Mouse (Mus musculus) spleen, adult 12 weeks (tissue): Measurements from ENCODE around the gene Nsd1.

Experiments
- DNase-seq: peaks from one replicate; pipeline ENCODE4 v3.0.0; 2022; ENCODE audit warnings: low spot score

Gene Nsd1

DNA sequence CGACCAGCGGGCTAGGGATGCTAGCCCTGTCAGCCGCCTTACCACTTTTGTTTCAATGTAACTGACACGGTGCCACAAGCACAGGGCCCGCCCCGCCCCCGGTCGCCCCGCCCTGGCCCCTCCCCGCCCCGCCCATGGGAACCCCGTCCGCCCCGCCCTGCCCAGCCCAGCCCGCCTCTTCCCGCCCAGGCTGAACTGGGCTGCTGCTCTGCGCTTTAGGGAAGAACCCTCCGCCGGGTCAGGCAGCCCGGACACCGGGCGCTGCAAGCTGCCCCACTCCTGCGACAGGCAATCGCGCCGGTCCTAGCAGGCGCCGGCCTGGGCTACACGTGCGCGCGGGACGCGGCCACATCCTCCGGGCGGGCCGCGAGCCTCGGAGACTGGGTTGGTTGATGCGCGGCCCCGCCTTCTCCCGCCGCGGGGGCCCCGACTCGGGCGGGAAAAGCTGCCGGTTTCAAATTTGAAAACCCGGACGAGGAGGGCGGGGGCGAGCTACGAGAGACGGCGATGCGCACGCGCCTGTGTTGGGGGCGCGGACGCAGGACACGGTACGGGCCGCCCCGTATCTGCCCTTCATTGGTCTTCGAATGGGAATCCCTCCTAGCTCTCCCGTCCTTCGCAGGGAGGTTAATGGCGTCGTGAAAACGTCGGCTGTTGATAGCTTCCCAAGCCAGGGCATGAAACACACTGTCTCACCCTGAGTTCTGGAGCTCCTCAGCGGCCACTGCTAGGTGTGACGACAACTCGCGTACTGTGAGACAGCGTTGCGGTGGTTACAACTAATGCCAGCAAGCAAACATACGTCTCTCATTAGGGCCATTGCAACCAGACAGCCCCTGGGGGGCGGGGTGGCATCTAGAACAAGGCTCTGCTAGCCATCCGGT lies 120.3 kb downstream of the Nsd1 start, which contains the start of gene Mxd3:
TSS of gene Mxd3 (minus strand) at position 141 of the 884 bp plus-strand sequence.
- DNase-seq, result peak; percentile 91

DNA sequence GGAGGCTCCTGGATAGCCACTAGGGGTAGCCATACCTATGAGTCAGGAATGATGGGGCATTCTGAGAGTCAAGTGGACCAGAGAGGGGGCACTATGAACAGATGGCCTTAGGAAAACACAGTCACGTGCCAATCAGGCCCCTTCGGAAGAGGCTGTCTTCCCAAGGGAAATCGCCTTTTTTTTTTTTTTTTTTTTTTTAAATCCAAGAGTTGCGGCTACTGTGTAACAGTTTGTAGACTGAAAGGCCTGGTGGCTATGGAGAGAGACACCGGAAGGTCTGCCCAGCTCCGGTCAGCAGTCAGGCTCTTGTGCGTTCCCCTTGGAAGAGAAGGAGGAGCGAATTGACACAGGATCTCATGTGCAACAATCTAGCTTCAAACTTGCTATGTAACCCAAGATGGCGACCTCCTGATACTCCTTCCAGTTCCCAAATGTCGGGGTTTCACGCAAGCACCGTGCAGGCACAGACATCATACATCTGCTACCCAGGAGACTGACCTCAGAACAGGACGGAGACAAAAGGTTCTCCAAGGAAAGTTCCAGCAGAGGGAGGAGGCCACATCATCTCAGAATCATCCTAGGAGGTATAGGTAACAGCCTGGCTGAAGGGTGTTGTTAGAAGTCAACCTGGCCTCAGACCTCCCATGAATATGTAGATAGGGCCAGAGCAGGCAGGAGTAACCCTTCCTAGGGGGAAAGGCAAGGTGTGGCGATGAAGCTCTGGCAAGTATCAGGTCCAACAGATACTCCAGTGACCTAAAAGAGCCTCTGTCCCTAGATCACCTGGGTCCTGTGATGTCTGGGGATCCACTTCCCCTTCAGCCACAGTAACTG lies 121.2 kb downstream of the Nsd1 start:
- DNase-seq, result no peak

- DNase-seq, result no peak
Observed at GRCm38 (mm10) chr13:55332331-55332730, 122.7 kb downstream of the Nsd1 start.

- no peak for DNase-seq
Observed at GRCm38 (mm10) chr13:55335701-55336100, 126.1 kb downstream of the Nsd1 start.

DNA sequence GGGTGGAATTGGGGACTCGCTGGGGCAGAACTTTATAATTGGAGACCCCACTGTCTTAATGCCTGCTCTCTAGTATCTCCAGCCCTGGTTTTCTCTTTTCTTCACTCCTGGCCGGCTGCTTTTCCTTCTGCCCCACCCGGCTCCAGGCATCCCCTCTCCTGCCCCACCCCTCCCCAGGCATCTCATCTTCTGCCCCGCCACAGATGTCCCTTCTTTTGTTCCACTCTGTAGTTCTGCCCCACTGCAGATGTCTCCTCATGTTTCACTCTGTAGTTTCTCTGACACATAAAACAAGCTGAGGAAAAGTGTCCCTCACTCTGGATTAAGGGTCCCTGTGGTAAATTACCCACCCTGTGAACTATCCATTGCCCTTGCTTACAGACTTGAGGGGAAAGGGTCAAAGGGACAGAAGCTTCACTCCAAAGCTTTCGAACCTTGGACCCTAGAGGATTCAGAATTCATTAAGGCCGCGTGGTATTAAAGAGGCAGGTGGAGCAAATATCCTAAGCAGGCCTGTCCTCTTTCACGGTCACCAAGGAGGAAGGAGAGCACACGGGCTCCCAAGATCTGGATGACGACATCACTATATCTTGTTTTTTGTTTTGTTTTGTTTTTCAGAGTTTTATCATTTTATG lies 127.9 kb downstream of the Nsd1 start:
- DNase-seq, result no peak

- DNase-seq, result no peak
Observed at GRCm38 (mm10) chr13:55338131-55339054, 128.8 kb downstream of the Nsd1 start.

GRCm38 (mm10) chr13:55339259-55339658 lies 129.7 kb downstream of the Nsd1 start:
- DNase-seq, result no peak

GRCm38 (mm10) chr13:55342469-55342868 lies 132.9 kb downstream of the Nsd1 start:
- no peak for DNase-seq

- no peak for DNase-seq
Observed at GRCm38 (mm10) chr13:55344286-55344685, 134.7 kb downstream of the Nsd1 start.

DNA sequence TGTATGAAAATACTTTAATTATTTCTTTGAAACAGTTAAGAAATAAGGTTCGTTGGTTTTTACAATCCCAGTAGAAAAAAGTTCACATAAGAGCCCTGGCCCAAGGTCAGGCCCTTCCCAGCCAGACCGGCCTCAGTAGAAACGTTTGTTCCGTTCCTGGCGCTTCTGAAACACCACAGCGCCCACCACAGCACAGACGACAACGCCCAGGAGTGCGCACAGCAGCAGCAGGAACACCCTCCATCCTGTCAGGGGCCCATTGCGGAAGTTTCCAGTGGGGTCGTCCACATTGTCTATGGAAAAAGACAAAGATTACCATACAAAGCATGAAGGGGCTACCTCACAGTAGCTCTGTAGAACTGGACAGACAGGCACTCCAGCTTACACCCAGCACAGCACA lies 137.2 kb downstream of the Nsd1 start:
- no peak for DNase-seq

DNA sequence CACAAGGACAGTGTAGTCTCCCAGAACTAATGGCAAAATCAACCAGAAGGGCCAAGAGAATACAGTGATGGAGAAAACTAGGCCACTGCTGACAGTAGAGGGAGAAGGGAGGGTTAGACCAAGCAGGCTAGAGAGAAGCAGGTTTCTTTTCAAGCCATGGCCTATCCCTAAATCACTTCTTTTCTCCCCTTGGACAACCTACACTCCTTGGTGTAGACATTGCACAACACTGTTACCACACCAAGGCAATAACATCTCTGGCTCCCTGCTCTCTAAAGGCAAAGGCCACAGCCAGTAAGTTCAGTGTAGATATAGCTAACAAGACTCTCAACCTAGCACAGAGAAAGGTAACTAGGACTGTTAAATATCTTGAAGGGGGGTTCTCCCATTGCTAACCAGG lies 151.6 kb downstream of the Nsd1 start:
- DNase-seq, result no peak

GRCm38 (mm10) chr13:55361974-55362452 lies 152.4 kb downstream of the Nsd1 start:
- peak; percentile 17 for DNase-seq

DNA sequence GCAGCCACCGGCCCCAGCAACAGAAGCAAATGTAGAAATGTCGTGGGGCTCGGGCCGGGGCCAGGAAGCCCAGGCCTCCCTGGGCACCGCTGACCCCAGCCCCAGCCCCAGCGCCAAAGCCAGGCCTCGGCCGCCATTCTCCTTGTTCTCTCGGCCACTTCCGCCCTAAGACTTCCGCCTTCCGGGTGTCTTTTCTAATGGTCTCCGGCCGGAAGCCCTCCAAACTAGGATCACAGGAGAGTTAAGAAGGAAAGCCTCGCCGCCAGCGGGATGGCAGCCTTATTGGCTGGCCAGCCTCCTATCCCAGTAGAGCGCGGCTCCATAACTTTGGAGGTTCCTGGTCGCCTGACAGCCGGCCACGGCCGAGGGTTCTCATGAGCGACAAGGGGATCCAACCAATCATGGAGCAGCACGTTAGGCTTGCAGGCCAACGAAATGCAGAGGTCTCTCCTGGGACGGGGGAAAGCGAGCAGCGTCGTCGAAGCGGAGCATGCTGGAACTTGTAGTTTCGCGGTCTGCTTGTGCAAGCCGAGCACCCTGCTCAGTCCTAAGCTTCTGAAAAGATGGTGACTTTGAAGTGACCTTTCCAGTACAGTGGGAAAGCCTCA lies 153.0 kb downstream of the Nsd1 start, which contains the start of gene Lman2:
TSS of gene Lman2 (minus strand) at position 331 of the 608 bp plus-strand sequence.
- DNase-seq, result peak; percentile 92
